Mouse (Mus musculus): ENCODE results near the gene Tmem80.

The Tmem80 gene

DNA sequence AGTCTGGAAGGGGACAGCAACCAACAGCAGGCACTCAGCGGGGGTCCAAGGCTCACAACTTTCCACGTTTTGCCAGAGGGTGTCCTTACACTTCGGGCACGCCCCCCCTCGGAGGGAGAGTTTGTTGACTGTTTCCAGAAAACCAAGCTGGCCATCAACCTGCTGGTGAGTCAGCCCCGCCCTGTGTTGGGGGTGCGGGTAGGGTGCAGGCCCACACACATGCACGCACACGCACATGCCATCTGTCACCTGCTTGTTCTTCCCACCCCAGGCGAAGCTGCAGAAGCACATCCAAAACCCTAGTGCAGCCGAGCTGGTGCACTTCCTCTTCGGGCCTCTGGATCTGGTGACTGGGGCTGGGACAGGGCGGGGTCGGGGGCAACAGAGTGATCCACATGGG, 29.4 kb downstream of the Tmem80 start:
- DNase-seq (ENCODE audit: extremely low spot score, low spot score) = no peak

DNA sequence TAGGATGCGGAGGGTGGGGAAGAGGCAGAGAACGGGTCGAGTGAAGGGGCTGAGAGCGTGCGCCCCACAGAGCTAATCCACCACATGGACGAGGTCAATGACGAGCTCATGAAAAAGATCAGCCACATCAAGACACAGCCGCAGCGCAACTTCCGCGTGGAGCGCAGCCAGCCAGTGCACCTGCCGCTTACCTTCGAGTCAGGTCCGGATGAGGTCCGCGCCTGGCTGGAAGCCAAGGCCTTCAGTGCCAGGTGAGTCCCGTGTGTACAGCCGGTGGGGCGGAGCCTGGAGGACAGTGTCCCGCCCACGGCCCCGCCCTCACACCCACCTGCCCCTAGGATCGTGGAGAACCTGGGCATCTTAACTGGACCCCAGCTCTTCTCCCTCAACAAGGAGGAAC, 34.0 kb downstream of the Tmem80 start:
- DNase-seq (ENCODE audit: extremely low spot score, low spot score) = no peak

DNA sequence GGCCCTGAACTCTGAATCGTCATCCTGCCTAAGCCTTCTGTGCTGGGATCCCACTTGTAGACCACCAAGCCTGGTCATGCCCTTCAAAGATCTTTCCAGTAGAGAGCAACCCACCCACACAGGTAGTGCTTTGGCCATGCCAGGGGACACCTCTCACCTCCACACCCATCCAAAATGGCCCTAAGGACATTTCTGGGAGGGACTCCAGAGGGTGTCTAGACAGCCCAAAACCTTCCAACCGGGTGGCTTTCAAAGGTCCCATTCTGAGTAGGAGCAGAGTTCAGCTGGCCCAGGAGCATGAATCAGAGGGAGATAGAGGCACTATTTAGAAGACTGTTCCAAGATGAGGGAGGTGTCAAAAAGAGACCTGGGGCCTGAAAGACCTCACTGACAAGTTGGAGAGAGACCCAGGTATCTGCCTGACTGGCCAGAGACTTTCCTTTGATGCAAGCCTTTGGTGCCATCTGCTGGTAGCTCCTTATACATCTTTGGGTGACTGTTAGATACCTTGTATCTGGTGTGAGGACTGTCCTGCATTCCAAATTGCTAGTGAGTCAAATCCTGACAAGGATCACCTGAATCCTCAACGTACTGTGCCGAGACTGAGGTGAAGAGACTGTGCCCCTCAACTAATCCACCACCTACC, 35.7 kb downstream of the Tmem80 start:
- peak; percentile 61 for DNase-seq (ENCODE audit: extremely low spot score, low spot score)

DNA sequence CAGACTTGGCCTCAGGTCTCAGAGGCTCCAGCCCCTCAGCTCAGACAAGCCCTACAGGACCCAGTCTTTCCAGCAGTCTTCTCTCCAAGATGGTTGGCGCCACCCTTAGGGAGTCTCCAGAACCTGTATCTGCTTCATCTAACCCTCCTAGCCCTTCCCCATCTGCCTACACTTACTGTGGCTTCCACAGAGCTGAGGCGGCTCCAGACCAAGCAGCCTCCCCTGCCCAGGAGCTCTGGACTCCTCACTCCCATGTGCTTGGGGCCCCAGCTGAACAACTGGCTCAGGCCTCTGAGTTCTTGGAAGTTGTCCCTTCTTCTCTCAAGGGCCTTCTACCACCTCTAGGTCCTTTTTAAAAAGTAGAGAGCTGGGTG, 36.2 kb downstream of the Tmem80 start:
- DNase-seq (ENCODE audit: extremely low spot score, low spot score) = no peak

DNA sequence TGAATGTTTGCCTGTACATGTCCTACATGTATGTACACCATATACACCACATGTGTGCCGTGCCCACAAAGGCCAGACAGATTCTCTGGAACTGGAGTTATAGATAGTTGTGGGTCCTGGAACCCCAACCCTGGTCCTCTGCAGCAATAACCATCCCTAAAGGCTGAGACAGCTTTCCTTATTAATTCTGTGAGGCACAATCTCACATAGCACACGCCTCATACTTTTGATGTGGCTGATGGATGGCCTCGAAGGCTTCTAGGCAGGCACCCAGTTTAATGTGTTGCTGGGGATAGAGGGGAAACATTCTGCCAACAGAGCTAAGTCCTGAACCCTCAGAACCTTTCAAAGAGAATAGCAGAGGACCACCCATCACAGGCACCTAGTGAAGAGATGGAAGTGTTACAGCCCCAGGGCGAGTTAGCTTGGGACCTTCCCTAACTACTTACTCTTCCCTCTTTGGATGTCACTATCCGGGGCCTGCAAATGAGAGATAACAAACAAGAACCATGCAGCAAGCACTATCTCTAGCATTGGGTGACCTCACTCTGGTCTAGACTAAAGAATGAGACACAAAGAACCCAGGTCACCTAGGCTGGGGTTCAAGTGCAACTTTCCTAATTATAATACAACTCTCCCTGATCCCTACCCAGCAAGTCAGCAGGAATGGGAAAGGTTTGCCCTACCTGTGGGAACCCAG, 37.0 kb downstream of the Tmem80 start:
- no peak for DNase-seq (ENCODE audit: extremely low spot score, low spot score)

DNA sequence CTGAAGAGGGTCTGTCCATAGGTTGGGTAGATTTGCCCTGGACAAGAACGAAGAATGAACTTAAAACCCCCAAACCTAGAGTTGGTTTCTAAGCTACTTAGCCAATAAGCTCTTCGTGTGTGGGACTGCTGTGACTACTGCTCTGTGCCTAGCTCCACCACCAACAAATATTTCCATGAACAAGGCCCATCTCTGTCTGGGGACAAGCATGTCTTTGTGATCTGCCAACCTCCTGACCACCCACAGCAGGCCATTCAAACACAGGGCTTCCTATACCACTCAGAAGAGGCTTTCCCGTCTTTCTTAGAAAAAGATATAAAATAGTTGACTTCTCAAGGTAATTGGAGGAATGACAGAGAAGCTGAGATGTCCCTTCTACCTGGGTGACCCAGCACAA, 37.5 kb downstream of the Tmem80 start:
- DNase-seq (ENCODE audit: extremely low spot score, low spot score) = no peak

DNA sequence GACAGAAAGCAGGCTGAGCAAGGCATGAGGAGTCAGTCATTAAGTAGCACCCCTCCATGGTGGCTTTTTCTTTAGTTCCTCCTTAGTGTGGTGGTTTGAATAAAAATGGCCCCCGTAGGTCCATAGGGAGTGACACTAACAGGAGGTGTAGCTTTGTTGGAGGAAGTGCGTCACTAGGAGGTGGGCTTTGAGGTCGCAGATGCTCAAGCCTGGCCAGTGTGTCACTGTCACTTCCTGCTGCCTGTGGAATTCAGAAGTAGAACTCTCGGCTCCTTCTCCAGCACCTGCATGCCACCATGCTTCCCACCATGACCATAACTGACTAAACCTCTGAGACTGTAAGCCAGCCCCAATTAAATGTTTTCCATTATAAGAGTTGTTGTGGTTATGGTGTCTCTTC, 39.8 kb downstream of the Tmem80 start:
- no peak for DNase-seq (ENCODE audit: extremely low spot score, low spot score)

DNA sequence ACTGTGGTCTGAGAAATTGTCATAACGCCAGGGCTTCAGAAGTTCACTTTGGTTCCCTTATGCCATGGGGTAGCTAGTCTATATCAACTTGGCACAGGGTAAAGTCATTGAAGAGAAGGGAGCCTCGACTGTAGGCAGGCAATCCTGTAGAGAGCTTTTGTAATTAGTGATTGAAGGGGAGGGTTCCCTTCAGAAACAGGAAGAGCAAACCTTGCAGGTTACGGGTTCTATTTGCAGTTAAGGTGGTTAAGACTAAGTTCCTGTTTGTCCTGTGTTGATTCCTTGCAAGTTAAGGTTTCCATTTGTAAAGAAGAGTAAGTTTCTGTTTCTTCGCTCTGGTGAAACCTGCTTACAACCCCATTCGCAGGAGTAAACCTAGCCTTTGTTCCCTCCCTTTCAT, 42.4 kb downstream of the Tmem80 start:
- no peak for DNase-seq (ENCODE audit: extremely low spot score, low spot score)

DNA sequence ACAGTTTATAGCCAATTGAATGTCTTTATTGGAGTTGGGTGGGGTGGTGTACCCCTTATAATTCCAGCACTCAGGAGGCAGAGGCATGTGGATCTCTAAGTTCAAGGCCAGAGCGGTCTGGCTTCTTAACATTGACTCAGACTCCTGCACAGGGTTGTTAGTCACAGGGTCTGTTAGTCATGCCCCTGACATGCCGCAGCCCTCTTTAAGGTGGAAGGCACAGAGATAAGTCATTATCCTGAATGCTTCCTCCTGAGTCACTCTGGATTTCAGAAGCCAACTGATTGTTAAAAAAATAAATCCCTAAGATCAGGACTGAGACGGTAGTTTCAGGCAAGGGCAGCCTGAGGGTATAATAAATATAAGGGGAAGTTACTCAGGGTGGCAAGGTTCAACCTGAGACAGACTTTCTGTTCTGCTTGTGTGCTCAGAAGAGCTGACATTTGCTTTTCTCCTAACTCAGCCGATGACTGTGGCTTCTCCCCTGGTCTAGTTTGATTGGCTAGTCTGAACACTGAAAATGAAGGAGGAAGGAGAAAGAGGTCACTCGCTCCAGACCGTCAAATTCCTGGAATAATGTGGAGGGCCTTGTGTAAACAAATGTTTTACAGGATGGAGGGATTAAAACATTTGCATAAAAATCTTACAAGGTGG, 44.5 kb downstream of the Tmem80 start:
- no peak for DNase-seq (ENCODE audit: extremely low spot score, low spot score)

DNA sequence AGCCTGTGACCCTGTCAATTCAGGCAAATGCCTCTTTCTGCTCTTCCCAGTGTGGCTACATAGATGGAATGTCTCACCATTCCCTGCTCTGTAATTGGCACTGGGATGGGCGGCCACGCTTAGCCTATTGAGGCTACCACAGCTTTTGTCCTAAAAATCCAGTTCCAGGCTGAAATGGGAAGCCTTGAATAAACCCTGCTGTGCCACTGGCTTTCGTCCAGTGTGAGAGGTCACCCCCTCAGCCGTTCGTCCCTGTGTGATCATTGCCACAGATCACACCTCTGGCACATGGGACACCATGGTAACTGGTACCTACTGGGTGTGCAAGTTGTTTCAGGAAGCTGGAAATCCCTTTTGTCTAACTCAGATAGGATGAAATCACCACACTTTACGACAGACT, 46.1 kb downstream of the Tmem80 start:
- no peak for DNase-seq (ENCODE audit: extremely low spot score, low spot score)

DNA sequence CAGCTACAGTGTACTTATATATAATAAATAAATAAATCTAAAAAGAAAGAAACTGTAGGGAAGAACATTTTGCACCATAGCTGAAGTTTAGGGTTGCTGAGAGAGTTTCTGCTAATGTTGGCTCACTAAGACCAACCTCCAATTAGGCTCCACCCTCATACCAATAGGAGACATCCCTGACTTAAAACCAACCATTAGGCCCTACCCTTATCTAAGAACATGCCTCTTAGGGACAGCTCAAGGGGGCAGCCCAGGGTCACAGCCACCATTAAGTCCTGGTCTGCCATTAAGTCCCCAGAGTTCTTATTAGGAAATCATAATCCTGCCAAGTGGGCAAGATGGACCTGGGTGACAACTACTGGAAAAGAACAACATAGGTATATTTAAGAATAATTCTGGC, 46.9 kb downstream of the Tmem80 start:
- no peak for DNase-seq (ENCODE audit: extremely low spot score, low spot score)

DNA sequence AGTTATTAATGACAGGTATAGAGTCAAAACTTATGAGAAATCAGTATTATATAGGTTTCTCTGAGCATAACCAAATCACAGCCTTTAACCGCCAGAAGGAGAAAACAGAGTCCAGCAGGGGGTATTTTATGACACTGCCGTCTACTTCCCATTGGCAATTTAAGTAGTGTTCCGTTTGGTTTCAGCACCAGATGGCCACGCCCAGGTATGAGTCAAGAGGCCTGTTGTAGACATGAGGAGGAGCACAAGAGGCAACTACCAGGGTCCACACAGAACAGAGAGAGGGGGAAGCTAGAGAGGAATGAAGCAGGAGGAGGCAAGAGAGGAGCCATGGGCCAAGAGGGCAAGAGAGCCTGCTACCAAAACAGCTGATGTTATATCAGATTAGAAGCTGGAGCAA, 52.0 kb downstream of the Tmem80 start:
- DNase-seq (ENCODE audit: extremely low spot score, low spot score) = no peak

DNA sequence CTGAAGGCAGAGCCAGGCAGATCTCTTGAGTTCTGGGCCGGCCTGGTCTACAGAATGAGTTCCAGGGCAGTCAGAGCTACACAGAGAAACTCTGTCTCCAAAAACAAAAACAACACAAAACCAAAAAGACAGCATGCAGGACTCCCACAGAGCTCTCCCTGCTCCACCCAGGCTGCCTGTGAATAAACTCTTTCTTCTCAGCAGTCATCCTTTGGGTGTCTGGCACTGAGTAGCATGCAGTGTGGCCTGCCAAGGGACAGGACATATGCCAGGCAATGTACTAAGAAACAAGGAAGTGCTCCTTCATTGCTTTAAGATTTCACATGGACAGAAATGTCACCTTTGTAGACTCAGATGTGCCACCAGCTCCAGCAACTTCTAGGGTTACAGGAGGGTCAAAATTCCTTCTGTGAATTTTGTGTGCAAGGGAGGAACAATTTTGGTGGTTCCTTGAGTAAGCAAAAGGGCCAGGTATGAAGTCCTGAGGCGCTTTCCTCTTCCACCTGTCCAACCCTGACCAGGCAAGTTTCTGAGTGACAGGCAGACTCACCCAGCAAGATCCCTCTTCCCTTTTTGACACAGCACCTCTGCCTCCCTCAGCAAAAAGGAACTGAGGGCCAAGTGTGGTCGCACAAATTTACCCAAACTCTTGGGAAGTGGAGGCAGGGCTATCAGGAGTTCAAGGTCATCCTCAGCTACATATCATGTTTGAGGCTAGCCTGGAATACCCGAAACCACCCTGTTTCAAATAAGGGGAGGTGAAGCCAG, 53.7 kb downstream of the Tmem80 start:
- DNase-seq (ENCODE audit: extremely low spot score, low spot score) = no peak
